Mouse (Mus musculus) heart, postnatal 0 days (tissue): ENCODE measurements around the gene Kcng3.

Source experiments
- CTCF ChIP-seq: IDR thresholded peaks from 2 replicates; pipeline ENCODE4 v1.5.1; 2016; ENCODE audit warnings: antibody characterized with exemption, control low read depth, low read depth
- EP300 ChIP-seq: IDR thresholded peaks from 2 replicates; pipeline ENCODE4 v1.6.1; 2016; ENCODE audit warnings: antibody characterized with exemption, low read depth

- TF ChIP-seq CTCF (no peak), EP300 (no peak)
Measured at GRCm38 (mm10) chr17:83576810-83577371, 54.8 kb downstream of the Kcng3 start.
